Mouse (Mus musculus) forebrain, embryonic 16.5 days (tissue): ENCODE measurements at regions not wholly inside any gene's neighbourhood (a gene's known extent, or its start where the extent isn't known, plus 50 kb on each side); places are given as distances from the start of the nearest gene placed in this dataset.
A peak's percentile ranks its signal among the peaks of the same experiment; 100 is the strongest.

Source experiments
- ATAC-seq: fragments of 200-750 bp; cut with Nextera tagmentation; 2 replicates; pipeline ENCODE4 v1.8.0; 2017; ENCODE audit warnings: mild to moderate bottlenecking, moderate library complexity
- H3K27ac ChIP-seq: fragments of 300-500 bp; sonication (generic); 2 replicates; pipeline ENCODE4 v1.5.1; 2014; ENCODE audit warnings: low read length, control low read depth
- H3K27me3 ChIP-seq: fragments of 300-500 bp; sonication (generic); replicated peaks from 2 replicates; pipeline ENCODE4 v1.6.1; 2014; ENCODE audit warnings: low read length; ENCODE audit not compliant: control insufficient read depth, insufficient read depth
- H3K36me3 ChIP-seq: fragments of 300-500 bp; sonication (generic); 2 replicates; pipeline ENCODE4 v1.6.1; 2014; ENCODE audit not compliant: control insufficient read depth, insufficient read depth
- H3K4me1 ChIP-seq: fragments of 300-500 bp; sonication (generic); replicated peaks from 2 replicates; pipeline ENCODE4 v1.6.1; 2014; ENCODE audit warnings: low read length; ENCODE audit not compliant: control insufficient read depth, insufficient read depth
- H3K4me2 ChIP-seq: fragments of 300-500 bp; sonication (generic); 2 replicates; pipeline ENCODE4 v1.6.1; 2014; ENCODE audit warnings: mild to moderate bottlenecking, low read length, control low read depth
- H3K4me3 ChIP-seq: fragments of 300-500 bp; sonication (generic); replicated peaks from 2 replicates; pipeline ENCODE4 v1.5.1; 2014; ENCODE audit warnings: mild to moderate bottlenecking, low read length, control low read depth
- H3K9ac ChIP-seq: fragments of 300-500 bp; sonication (generic); replicated peaks from 2 replicates; pipeline ENCODE4 v1.6.1; 2014; ENCODE audit warnings: low read depth, low read length, control low read depth
- H3K9me3 ChIP-seq: fragments of 300-500 bp; sonication (generic); 2 replicates; pipeline ENCODE4 v1.6.1; 2016; ENCODE audit warnings: low read length; ENCODE audit not compliant: control insufficient read depth
- WGBS: fragments of 180-500 bp; shearing (Covaris S2); extraction: QIAGEN DNeasy Blood & Tissue Kit; methylation state at CpG from one replicate; pipeline ENCODE4 v1.1.7; 2014; 5-methylcytosine and 5-hydroxymethylcytosine counted together

DNA sequence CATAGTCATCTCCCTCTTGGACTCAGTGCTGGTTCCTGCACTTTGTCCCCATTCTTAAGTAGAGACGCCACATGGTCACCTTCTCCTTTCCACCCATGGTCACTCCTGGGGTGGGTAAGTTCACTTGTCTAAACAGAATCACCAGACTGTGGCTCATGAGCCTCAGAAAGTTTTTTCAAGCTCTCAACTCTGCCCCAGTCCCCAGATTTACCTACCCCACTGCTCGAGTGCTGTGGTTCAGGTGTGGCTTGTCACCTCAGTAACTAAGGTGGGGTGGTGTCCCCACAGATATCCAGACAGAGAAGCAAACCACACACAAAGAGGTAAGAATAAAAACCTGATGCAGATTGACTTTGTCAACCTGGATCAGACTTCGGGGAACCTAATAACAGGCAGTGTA is 87.6 kb downstream of the Rpl10-ps3 start:
- no peak overlapping the region for H3K27ac ChIP-seq
- ATAC-seq: no peak
- no peak overlapping the region for H3K9ac ChIP-seq
- H3K9me3 ChIP-seq: no peaks in the 10 kb centered on the region
- H3K4me1 ChIP-seq: no peaks in the 10 kb centered on the region
- H3K4me2 ChIP-seq: no peak overlapping the region
- no peaks in the 10 kb centered on the region for H3K36me3 ChIP-seq
- no peaks in the 10 kb centered on the region for H3K27me3 ChIP-seq
- 91% methylated on average over 3 of the region's 3 CpGs for WGBS
- no peak overlapping the region for H3K4me3 ChIP-seq

- H3K9me3 ChIP-seq: no peaks in the 10 kb centered on the region
- H3K27me3 ChIP-seq: no peaks in the 10 kb centered on the region
- H3K4me2 ChIP-seq: no peak overlapping the region; the same call in 1 of the 2 replicates
- H3K27ac ChIP-seq: peak overlapping the region; percentile 81
- no peak overlapping the region for H3K4me3 ChIP-seq
- H3K4me1 ChIP-seq: peaks cover 31% of the 10 kb centered on the region
- 24% methylated on average over 5 of the region's 5 CpGs for WGBS
- no peak overlapping the region for H3K9ac ChIP-seq
- ATAC-seq: peak; percentile 94
- H3K36me3 ChIP-seq: no peaks in the 10 kb centered on the region
These were observed 99.6 kb downstream of the Rpl10-ps3 start for GRCm38 (mm10) chr9:50244982-50245671.

DNA sequence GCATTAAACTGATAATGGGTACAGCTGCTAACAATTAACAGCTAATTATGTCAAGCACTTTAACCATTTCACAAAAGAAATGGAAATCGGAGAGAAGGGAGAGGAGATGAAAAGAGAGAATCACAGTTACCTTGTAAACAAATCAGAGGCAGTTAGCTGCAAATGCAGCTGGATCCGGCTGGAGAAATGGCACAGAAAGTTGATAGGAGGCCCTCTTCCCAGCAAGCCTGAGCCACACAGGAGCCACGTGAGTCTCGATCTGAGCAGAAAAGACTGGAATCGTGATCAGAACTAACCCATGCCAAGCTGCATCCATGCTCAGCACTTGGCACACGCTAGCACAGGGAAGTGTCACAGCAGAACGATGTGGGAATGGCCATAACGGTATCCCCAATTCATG is 103.8 kb downstream of the Rpl10-ps3 start:
- Histone ChIP-seq H3K9me3 (no peaks in the 10 kb centered on the region), H3K27me3 (no peaks in the 10 kb centered on the region), H3K36me3 (no peaks in the 10 kb centered on the region), H3K4me1 (peaks cover 35% of the 10 kb centered on the region), H3K4me3 (no peak overlapping the region), H3K4me2 (no peak overlapping the region), H3K27ac (peak overlapping the region; percentile 33; the same call in 1 of the 2 replicates), H3K9ac (no peak overlapping the region)
- ATAC-seq: peak; percentile 61
- 13% methylated on average over 8 of the region's 8 CpGs for WGBS

GRCm38 (mm10) chr9:50235908-50236307 is 108.9 kb downstream of the Rpl10-ps3 start:
- 0 out of 2 replicates have a peak overlapping the region, but pooled peaks have one; percentile 30 for H3K27ac ChIP-seq
- peaks cover 21% of the 10 kb centered on the region for H3K4me1 ChIP-seq
- no peaks in the 10 kb centered on the region for H3K9me3 ChIP-seq
- no peak overlapping the region for H3K4me3 ChIP-seq
- no peaks in the 10 kb centered on the region for H3K27me3 ChIP-seq
- no peak overlapping the region for H3K9ac ChIP-seq
- 5% methylated on average over 1 of the region's 1 CpGs for WGBS
- ATAC-seq: peak; percentile 90
- no peak overlapping the region for H3K4me2 ChIP-seq
- H3K36me3 ChIP-seq: no peaks in the 10 kb centered on the region

GRCm38 (mm10) chr9:50234655-50235054 is 110.1 kb downstream of the Rpl10-ps3 start:
- no peak overlapping the region for H3K27ac ChIP-seq
- 64% methylated on average over 6 of the region's 6 CpGs for WGBS

DNA sequence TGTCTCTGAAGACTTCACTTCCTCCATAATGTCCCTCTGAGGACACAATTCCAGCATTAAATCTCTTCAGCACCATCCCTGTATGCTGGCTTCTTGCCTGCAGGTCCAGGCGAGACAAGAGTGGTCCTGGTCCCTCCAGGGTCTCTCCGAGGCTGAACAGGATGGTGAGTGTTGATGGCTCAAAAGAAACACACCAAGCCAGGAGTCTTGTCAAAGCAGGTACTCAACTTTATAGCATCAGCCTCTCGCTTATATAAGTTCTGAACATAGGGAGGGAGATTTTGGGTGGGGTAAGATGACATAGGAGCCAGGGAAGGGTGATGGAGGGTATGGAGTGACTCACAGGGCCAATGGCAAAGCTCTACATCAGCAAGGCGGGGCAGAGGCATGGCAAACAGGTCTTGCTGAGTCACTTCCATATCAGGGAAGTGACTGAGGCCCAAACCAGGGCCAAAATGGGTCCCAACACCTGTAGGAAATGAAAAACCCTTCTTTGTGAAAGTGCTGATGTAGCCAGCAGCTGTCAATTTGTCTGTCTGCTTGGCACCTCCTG is 111.7 kb downstream of the Rpl10-ps3 start:
- Histone ChIP-seq H3K27ac (no peak overlapping the region), H3K4me2 (no peak overlapping the region), H3K9me3 (no peaks in the 10 kb centered on the region), H3K9ac (no peak overlapping the region), H3K4me1 (peaks cover 15% of the 10 kb centered on the region), H3K4me3 (no peak overlapping the region), H3K27me3 (no peaks in the 10 kb centered on the region), H3K36me3 (no peaks in the 10 kb centered on the region)
- ATAC-seq: no peak
- 91% methylated on average over 4 of the region's 4 CpGs for WGBS

More at GRCm38 (mm10) chr9:50234655-50235054, 110.1 kb downstream of the Rpl10-ps3 start:
- Histone ChIP-seq H3K4me2 (no peak overlapping the region), H3K9me3 (no peaks in the 10 kb centered on the region), H3K9ac (no peak overlapping the region), H3K4me1 (peaks cover 15% of the 10 kb centered on the region), H3K4me3 (no peak overlapping the region), H3K27me3 (no peaks in the 10 kb centered on the region), H3K36me3 (no peaks in the 10 kb centered on the region)
- ATAC-seq: no peak

DNA sequence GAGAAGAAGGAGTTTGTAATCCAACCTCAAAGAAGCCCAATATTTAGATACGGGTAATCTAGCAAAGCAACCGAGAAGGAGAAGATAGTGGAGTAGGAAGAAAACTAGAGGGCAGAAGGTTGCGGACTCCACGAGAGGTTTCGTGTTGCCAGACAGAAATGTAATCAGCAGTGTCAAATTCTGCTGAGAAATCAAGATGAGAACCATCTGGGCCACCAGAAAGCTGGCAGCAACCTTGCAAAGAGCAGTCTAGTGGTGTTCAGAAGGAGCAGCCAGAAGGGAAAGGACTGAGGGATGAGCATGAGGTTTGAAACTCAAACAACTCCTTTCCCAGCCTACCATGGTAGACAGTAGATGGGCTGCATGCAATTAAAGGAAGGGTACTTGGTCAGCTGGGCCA is 134.3 kb downstream of the Rpl10-ps3 start:
- H3K27ac ChIP-seq: no peak overlapping the region
- 86% methylated on average over 5 of the region's 5 CpGs for WGBS
- H3K36me3 ChIP-seq: no peaks in the 10 kb centered on the region
- no peak overlapping the region for H3K4me2 ChIP-seq
- H3K4me3 ChIP-seq: no peak overlapping the region
- H3K9me3 ChIP-seq: no peaks in the 10 kb centered on the region; the same call in 1 of the 2 replicates
- H3K9ac ChIP-seq: no peak overlapping the region
- no peak for ATAC-seq
- H3K4me1 ChIP-seq: no peaks in the 10 kb centered on the region
- H3K27me3 ChIP-seq: no peaks in the 10 kb centered on the region

- Histone ChIP-seq H3K4me1 (0 out of 2 replicates have a peak, but pooled peaks cover 2% of the 10 kb centered on the region), H3K27me3 (no peaks in the 10 kb centered on the region), H3K36me3 (no peaks in the 10 kb centered on the region), H3K4me2 (no peak overlapping the region), H3K9me3 (no peaks in the 10 kb centered on the region), H3K9ac (no peak overlapping the region), H3K4me3 (no peak overlapping the region), H3K27ac (no peak overlapping the region)
- 80% methylated on average over 7 of the region's 7 CpGs for WGBS
- ATAC-seq: no peak
These were observed 145.1 kb downstream of the Rpl10-ps3 start for GRCm38 (mm10) chr9:50199422-50200218.

DNA sequence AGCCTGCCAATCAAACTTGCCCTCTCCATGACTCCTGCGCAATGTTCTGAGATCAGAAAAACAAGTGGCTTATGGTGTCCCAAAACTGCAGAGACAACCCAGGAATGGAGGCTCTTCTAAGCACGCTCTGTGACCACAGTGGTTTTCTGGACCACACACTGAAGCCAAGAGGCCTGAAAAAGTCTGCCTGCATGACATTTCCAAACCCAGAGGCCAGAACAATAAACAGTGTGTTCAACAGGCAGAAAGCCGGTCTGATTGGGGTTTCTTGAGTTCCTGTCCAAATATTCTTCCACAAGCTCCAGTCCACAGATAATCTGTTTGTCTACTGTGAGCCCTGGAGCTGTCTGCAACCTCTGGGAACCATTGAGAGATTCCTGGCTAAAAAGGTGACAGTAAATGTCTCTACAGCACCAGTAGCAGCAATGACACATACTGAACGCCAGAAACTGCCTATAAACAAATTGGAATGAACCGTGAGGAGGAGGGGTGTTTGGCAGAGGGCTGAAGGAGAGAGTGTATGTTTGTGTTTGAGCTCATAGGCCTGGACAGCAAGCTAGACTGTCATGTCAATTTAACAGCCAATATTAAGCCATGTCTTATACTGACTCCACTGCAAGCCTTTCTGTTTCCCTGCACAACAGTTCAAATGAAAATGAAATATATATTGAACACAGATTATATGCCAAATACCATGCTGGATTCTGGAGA is 152.2 kb downstream of the Rpl10-ps3 start:
- ATAC-seq: no peak
- 59% methylated on average over 5 of the region's 5 CpGs for WGBS
- H3K4me2 ChIP-seq: no peak overlapping the region

More for the DNA sequence above, 152.2 kb downstream of the Rpl10-ps3 start:
- Histone ChIP-seq H3K9me3 (no peaks in the 10 kb centered on the region), H3K36me3 (no peaks in the 10 kb centered on the region), H3K27me3 (no peaks in the 10 kb centered on the region), H3K4me1 (peaks cover 18% of the 10 kb centered on the region), H3K4me3 (no peak overlapping the region), H3K27ac (no peak overlapping the region), H3K9ac (no peak overlapping the region)
